25 mouse cellular contexts compared by ENCODE assay signal in genomic region chr4:80834050-80834449, GRCm38 (mm10). TPM values are rescaled to one million over a fixed set of nuclear protein-coding genes. Genes with fewer than 3 reads are reported as not detected.
DNase-seq lines count a peak whose midpoint lies in the region; ATAC-seq and TF ChIP-seq lines count a peak whose summit lies in the region.
"Had no signal": no experiment of that assay in that cellular context is flagged by ENCODE, and none has a peak within 500 bp of the region (broad histone marks: within the 10 kb centered on the region; RNA-seq: fewer than 3 reads in every experiment).

Gene Tyrp1, plus strand, starts transcription at chr4:80834123.

- H3K4me2 ChIP-seq in forebrain, embryonic 13.5 days: no peak within 1 kb of the TSS
- no peak within 1 kb of the TSS for H3K4me2 ChIP-seq in forebrain, embryonic 12.5 days
- H3K4me2 ChIP-seq in forebrain, embryonic 15.5 days (replicated peaks): no peak within 1 kb of the TSS
- H3K4me2 ChIP-seq in midbrain, embryonic 15.5 days: no peak within 1 kb of the TSS
- H3K4me2 ChIP-seq: heart, embryonic 13.5 days; hindbrain, embryonic 15.5 days; kidney, embryonic 15.5 days had no signal

- CTCF ChIA-PET in Patski (lab: Charles Lee): interaction anchor here (1.5 kb wide), 1 partner anchor 21 kb away, joined by 4 read pairs; no protein-coding TSS in a partner anchor

- no peak within 1 kb of the TSS for H3K27ac ChIP-seq in forebrain, embryonic 13.5 days
- no peak within 1 kb of the TSS for H3K27ac ChIP-seq in forebrain, embryonic 12.5 days
- 0 out of 2 replicates have a peak within 1 kb of the TSS, but pooled peaks have one; percentile 11 for H3K27ac ChIP-seq in forebrain, embryonic 15.5 days (replicated peaks)
- H3K27ac ChIP-seq in midbrain, embryonic 15.5 days: no peak within 1 kb of the TSS
- H3K27ac ChIP-seq: heart, embryonic 13.5 days; hindbrain, embryonic 15.5 days; kidney, embryonic 15.5 days had no signal

- no peaks in the 10 kb centered on the region for H3K27me3 ChIP-seq in forebrain, embryonic 13.5 days
- H3K27me3 ChIP-seq in forebrain, embryonic 12.5 days: no peaks in the 10 kb centered on the region
- H3K27me3 ChIP-seq in Patski: peaks cover 9% of the 10 kb centered on the region
- no peaks in the 10 kb centered on the region for H3K27me3 ChIP-seq in forebrain, embryonic 15.5 days
- H3K27me3 ChIP-seq in midbrain, embryonic 15.5 days (replicated peaks): no peaks in the 10 kb centered on the region
- H3K27me3 ChIP-seq: heart, embryonic 13.5 days; hindbrain, embryonic 15.5 days; kidney, embryonic 15.5 days; megakaryocyte, embryonic 14.5 days had no signal

- in situ Hi-C loops in Patski (cut with MboI; ENCODE audit: low pct_unique_long_range_greater_than_20kb): no loop called here

- WGBS in forebrain, embryonic 13.5 days: 21% methylated on average over 3 of the region's 3 CpGs
- WGBS in forebrain, embryonic 12.5 days: 23% methylated on average over 3 of the region's 3 CpGs
- WGBS in forebrain, embryonic 15.5 days: 18% methylated on average over 3 of the region's 3 CpGs
- whole genome bisulfite sequencing in midbrain, embryonic 15.5 days: 15% methylated on average over 3 of the region's 3 CpGs

- 0 out of 2 replicates have a peak, but pooled peaks have one; percentile 33 for ATAC-seq in forebrain, embryonic 13.5 days
- ATAC-seq in forebrain, embryonic 12.5 days (ENCODE audit: low FRiP score): no peak
- ATAC-seq in Patski: peak; percentile 74
- ATAC-seq in forebrain, embryonic 15.5 days (replicated peaks): 0 out of 2 replicates have a peak, but pooled peaks have one; percentile 60
- ATAC-seq in midbrain, embryonic 15.5 days (replicated peaks): 0 out of 2 replicates have a peak, but pooled peaks have one; percentile 42
- ATAC-seq: intestine, postnatal 0 days had no signal

- H3K4me3 ChIP-seq in forebrain, embryonic 13.5 days: no peak within 1 kb of the TSS
- no peak within 1 kb of the TSS for H3K4me3 ChIP-seq in forebrain, embryonic 12.5 days (replicated peaks)
- H3K4me3 ChIP-seq in forebrain, embryonic 15.5 days: no peak within 1 kb of the TSS
- no peak within 1 kb of the TSS for H3K4me3 ChIP-seq in midbrain, embryonic 15.5 days
- H3K4me3 ChIP-seq: heart, embryonic 13.5 days; hindbrain, embryonic 15.5 days; kidney, embryonic 15.5 days; megakaryocyte, embryonic 14.5 days; myocyte had no signal

- TF ChIP-seq CTCF in Patski (IDR thresholded peaks at IDR 0.05): no peak

- H3K4me1 ChIP-seq in forebrain, embryonic 13.5 days: peaks cover 4% of the 10 kb centered on the region; the same call in 1 of the 2 replicates
- no peaks in the 10 kb centered on the region for H3K4me1 ChIP-seq in forebrain, embryonic 12.5 days
- H3K4me1 ChIP-seq in forebrain, embryonic 15.5 days: peaks cover 8% of the 10 kb centered on the region
- no peaks in the 10 kb centered on the region for H3K4me1 ChIP-seq in midbrain, embryonic 15.5 days
- H3K4me1 ChIP-seq: heart, embryonic 13.5 days; hindbrain, embryonic 15.5 days; kidney, embryonic 15.5 days; megakaryocyte, embryonic 14.5 days had no signal

- POLR2A ChIA-PET in Patski (lab: Charles Lee): no interaction called here

- no peak within 1 kb of the TSS for H3K9ac ChIP-seq in forebrain, embryonic 13.5 days
- H3K9ac ChIP-seq in forebrain, embryonic 12.5 days: no peak within 1 kb of the TSS
- no peak within 1 kb of the TSS for H3K9ac ChIP-seq in forebrain, embryonic 15.5 days (replicated peaks)
- H3K9ac ChIP-seq in midbrain, embryonic 15.5 days: no peak within 1 kb of the TSS
- H3K9ac ChIP-seq: heart, embryonic 13.5 days; hindbrain, embryonic 15.5 days; kidney, embryonic 15.5 days had no signal

- no peak for DNase-seq in Patski (ENCODE audit: low read depth, low spot score)
- DNase-seq in T-cell, adult 2 months (ENCODE audit: low spot score): no peak
- no peak for DNase-seq in layer of hippocampus, postnatal 14 days (ENCODE audit: low spot score in 2 of 2)
- DNase-seq in kidney, postnatal 36 days: no peak
- DNase-seq: adrenal gland, adult 2 months; B cell, adult 2 months; cerebellum, postnatal 25 days; heart, adult 18-20 months; liver; lung, postnatal 10 days; thymus, postnatal 36 days had no signal

- H3K9me3 ChIP-seq in forebrain, embryonic 13.5 days (replicated peaks): no peaks in the 10 kb centered on the region
- no peaks in the 10 kb centered on the region for H3K9me3 ChIP-seq in forebrain, embryonic 12.5 days
- H3K9me3 ChIP-seq in forebrain, embryonic 15.5 days: no peaks in the 10 kb centered on the region
- no peaks in the 10 kb centered on the region for H3K9me3 ChIP-seq in midbrain, embryonic 15.5 days
- H3K9me3 ChIP-seq: heart, embryonic 13.5 days; hindbrain, embryonic 15.5 days; kidney, embryonic 15.5 days had no signal

- no peaks in the 10 kb centered on the region for H3K36me3 ChIP-seq in forebrain, embryonic 13.5 days (ENCODE audit: poor library complexity, severe bottlenecking)
- no peaks in the 10 kb centered on the region for H3K36me3 ChIP-seq in forebrain, embryonic 12.5 days (replicated peaks)
- H3K36me3 ChIP-seq in forebrain, embryonic 15.5 days: no peaks in the 10 kb centered on the region
- no peaks in the 10 kb centered on the region for H3K36me3 ChIP-seq in midbrain, embryonic 15.5 days (replicated peaks)
- H3K36me3 ChIP-seq: heart, embryonic 13.5 days; hindbrain, embryonic 15.5 days; kidney, embryonic 15.5 days had no signal

RNA-seq across cellular contexts. Expression of gene Tyrp1, which starts in this region (rescaled TPM):
- 0.06 and 0.28 TPM in 2 replicates for polyA plus RNA-seq in forebrain, embryonic 13.5 days (2015; fragmentation: Nextera tagmentation; extraction: Ambion mirVana)
- 0.14 and 0.93 TPM in 2 replicates for polyA plus RNA-seq in forebrain, embryonic 12.5 days (2016; fragmentation: Nextera tagmentation; extraction: Ambion mirVana)
- 0.36 TPM for polyA plus RNA-seq in Patski (2021)
- polyA plus RNA-seq in forebrain, embryonic 15.5 days (2015; fragmentation: Nextera tagmentation; extraction: Ambion mirVana): 0.17 and 0.36 TPM in 2 replicates
- 0.14 and 0.21 TPM in 2 replicates for polyA plus RNA-seq in midbrain, embryonic 15.5 days (2015; fragmentation: Nextera tagmentation; extraction: Ambion mirVana)
- total RNA-seq in layer of hippocampus, postnatal 14 days (2021): under 1 TPM; 0.55 TPM
- total RNA-seq: adrenal gland, adult 2 months; gastrocnemius, adult 8-10 months; left cerebral cortex, postnatal 36 days had no signal
- polyA plus RNA-seq: adrenal gland, adult 2 months; heart, embryonic 13.5 days; intestine, postnatal 0 days; kidney, embryonic 15.5 days; liver, embryonic 16.5 days; myocyte; neural tube, embryonic 14.5 days had no signal

Comparison
In these comparisons a context has a peak if more than half of its experiments do, and no peak if none do; other contexts are left out.
1. Peak in ATAC-seq in forebrain, embryonic 13.5 days; RNA of the gene not detected or under 1 TPM.
2. Peak in ATAC-seq in Patski; RNA of the gene not detected or under 1 TPM.
3. Peak in ATAC-seq and H3K27ac ChIP-seq in forebrain, embryonic 15.5 days; RNA of the gene not detected or under 1 TPM.
4. Peak in ATAC-seq in midbrain, embryonic 15.5 days; RNA of the gene not detected or under 1 TPM.